In the genomic region with DNA sequence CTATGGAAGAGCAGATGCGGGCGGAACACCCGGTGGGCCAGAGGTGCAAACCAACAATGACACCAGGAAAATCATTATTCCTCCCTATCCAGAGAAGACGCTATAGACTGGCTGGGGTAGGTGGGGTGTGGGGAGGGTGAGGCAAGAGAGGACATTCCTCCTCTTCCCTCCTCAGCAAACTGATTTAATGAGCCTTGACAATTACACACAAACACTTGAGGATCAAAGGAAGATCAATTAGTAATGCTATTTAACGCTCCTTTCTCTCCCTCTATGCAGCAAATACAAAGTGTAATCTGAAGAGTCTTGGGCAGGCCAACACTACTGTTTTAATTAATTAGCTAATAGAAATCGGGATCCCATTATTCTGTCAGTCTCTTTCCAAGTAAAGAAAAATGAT, we compare ENCODE assay signal across 21 mouse cellular contexts.
A peak's percentile ranks its signal among the peaks of the same experiment; 100 is the strongest.
DNase-seq lines count a peak whose midpoint lies in the region; ATAC-seq and TF ChIP-seq lines count a peak whose summit lies in the region.
"Had no signal": no experiment of that assay in that cellular context is flagged by ENCODE, and none has a peak within 500 bp of the region (broad histone marks: within the 10 kb centered on the region; RNA-seq: fewer than 3 reads in every experiment).

No protein-coding gene starts in this region.

- H3K9ac ChIP-seq in hindbrain, postnatal 0 days (replicated peaks; ENCODE audit: low read length): no peak overlapping the region
- no peak overlapping the region for H3K9ac ChIP-seq in neural tube, embryonic 11.5 days (ENCODE audit: low read length)
- no peak overlapping the region for H3K9ac ChIP-seq in midbrain, embryonic 16.5 days (ENCODE audit: low read depth, low read length)
- H3K9ac ChIP-seq: embryonic facial prominence, embryonic 15.5 days; limb, embryonic 15.5 days; liver, embryonic 15.5 days; lung, embryonic 15.5 days; stomach, embryonic 15.5 days had no signal

- no peak for TF ChIP-seq CTCF in hindbrain, postnatal 0 days (IDR thresholded peaks at IDR 0.05; ENCODE audit: low read depth)

- no peak overlapping the region for H3K27ac ChIP-seq in hindbrain, postnatal 0 days
- H3K27ac ChIP-seq in hindbrain, embryonic 10.5 days: no peak overlapping the region
- H3K27ac ChIP-seq in neural tube, embryonic 11.5 days (ENCODE audit: low read depth, low read length): no peak overlapping the region
- H3K27ac ChIP-seq in midbrain, embryonic 16.5 days (ENCODE audit: low read length): no peak overlapping the region
- H3K27ac ChIP-seq: embryonic facial prominence, embryonic 15.5 days; limb, embryonic 15.5 days; liver, embryonic 15.5 days; lung, embryonic 15.5 days; stomach, embryonic 15.5 days had no signal

- no peaks in the 10 kb centered on the region for H3K4me1 ChIP-seq in hindbrain, postnatal 0 days (ENCODE audit: insufficient read depth, low read length)
- H3K4me1 ChIP-seq in hindbrain, embryonic 10.5 days (replicated peaks): peaks cover 10% of the 10 kb centered on the region
- no peaks in the 10 kb centered on the region for H3K4me1 ChIP-seq in neural tube, embryonic 11.5 days (ENCODE audit: control insufficient read depth, insufficient read depth, low read length)
- peaks cover 2% of the 10 kb centered on the region; the same call in 1 of the 2 replicates for H3K4me1 ChIP-seq in midbrain, embryonic 16.5 days (ENCODE audit: control insufficient read depth, insufficient read depth, low read length)
- H3K4me1 ChIP-seq: embryonic facial prominence, embryonic 15.5 days; limb, embryonic 15.5 days; liver, embryonic 15.5 days; lung, embryonic 15.5 days; stomach, embryonic 15.5 days had no signal

- ATAC-seq in hindbrain, postnatal 0 days: peak; percentile 29; the same call in 1 of the 2 replicates
- peak; percentile 63; the same call in 1 of the 2 replicates for ATAC-seq in neural tube, embryonic 11.5 days (ENCODE audit: insufficient read depth, low FRiP score, low TSS enrichment)
- ATAC-seq in midbrain, embryonic 16.5 days: peak; percentile 25; the same call in 1 of the 2 replicates

- no peak for DNase-seq in hindbrain, postnatal 0 days (ENCODE audit: low spot score)
- DNase-seq in hindbrain, embryonic 10.5 days (ENCODE audit: low spot score): no peak
- no peak for DNase-seq in neural tube, embryonic 11.5 days (ENCODE audit: low spot score)
- no peak for DNase-seq in neural tube, embryonic 10.5 days (ENCODE audit: extremely low spot score, low spot score)
- DNase-seq in urinary bladder, postnatal 10 days (ENCODE audit: low spot score): no peak
- DNase-seq in cerebellum, postnatal 25 days: no peak
- DNase-seq: adrenal gland, postnatal 10 days; cerebellum, adult 2 months; gastrocnemius, postnatal 10 days; kidney, adult 18-20 months; kidney, postnatal 14 days; left cerebral cortex, postnatal 4 days; lung, postnatal 36 days; thymus, postnatal 36 days had no signal

- no peak overlapping the region for H3K4me2 ChIP-seq in hindbrain, postnatal 0 days (ENCODE audit: low read depth, low read length)
- H3K4me2 ChIP-seq in neural tube, embryonic 11.5 days (ENCODE audit: low read depth): no peak overlapping the region
- no peak overlapping the region for H3K4me2 ChIP-seq in midbrain, embryonic 16.5 days (ENCODE audit: low read length)
- H3K4me2 ChIP-seq: embryonic facial prominence, embryonic 15.5 days; heart, embryonic 11.5 days; limb, embryonic 15.5 days; liver, embryonic 15.5 days; lung, embryonic 15.5 days; stomach, embryonic 15.5 days had no signal

- H3K9me3 ChIP-seq in hindbrain, postnatal 0 days (ENCODE audit: low read length): no peaks in the 10 kb centered on the region
- H3K9me3 ChIP-seq in hindbrain, embryonic 10.5 days: no peaks in the 10 kb centered on the region
- no peaks in the 10 kb centered on the region for H3K9me3 ChIP-seq in neural tube, embryonic 11.5 days (ENCODE audit: control insufficient read depth, low read length)
- H3K9me3 ChIP-seq in midbrain, embryonic 16.5 days (replicated peaks; ENCODE audit: control insufficient read depth, low read length, poor library complexity, severe bottlenecking): no peaks in the 10 kb centered on the region
- H3K9me3 ChIP-seq: embryonic facial prominence, embryonic 15.5 days; limb, embryonic 15.5 days; liver, embryonic 15.5 days; lung, embryonic 15.5 days; stomach, embryonic 15.5 days had no signal

- H3K4me3 ChIP-seq in hindbrain, postnatal 0 days (ENCODE audit: low read length): no peak overlapping the region
- H3K4me3 ChIP-seq in hindbrain, embryonic 10.5 days: no peak overlapping the region
- H3K4me3 ChIP-seq in neural tube, embryonic 11.5 days (ENCODE audit: low read depth, low read length): no peak overlapping the region
- H3K4me3 ChIP-seq in midbrain, embryonic 16.5 days (ENCODE audit: low read depth, low read length): no peak overlapping the region
- H3K4me3 ChIP-seq: embryonic facial prominence, embryonic 15.5 days; limb, embryonic 15.5 days; liver, embryonic 15.5 days; lung, embryonic 15.5 days; stomach, embryonic 15.5 days had no signal

- WGBS in hindbrain, postnatal 0 days: 37% methylated on average over 6 of the region's 6 CpGs
- WGBS in hindbrain, embryonic 10.5 days: 59% methylated on average over 6 of the region's 6 CpGs
- 50% methylated on average over 6 of the region's 6 CpGs for WGBS in neural tube, embryonic 11.5 days
- 39% methylated on average over 6 of the region's 6 CpGs for WGBS in midbrain, embryonic 16.5 days

- H3K27me3 ChIP-seq in hindbrain, postnatal 0 days (ENCODE audit: insufficient read depth, low read length): no peaks in the 10 kb centered on the region
- H3K27me3 ChIP-seq in hindbrain, embryonic 10.5 days (ENCODE audit: insufficient read depth, poor library complexity, severe bottlenecking): no peaks in the 10 kb centered on the region
- H3K27me3 ChIP-seq in neural tube, embryonic 11.5 days (ENCODE audit: control insufficient read depth, insufficient read depth, low read length): no peaks in the 10 kb centered on the region
- no peaks in the 10 kb centered on the region for H3K27me3 ChIP-seq in midbrain, embryonic 16.5 days (ENCODE audit: control insufficient read depth, insufficient read depth, low read depth, low read length)
- H3K27me3 ChIP-seq: embryonic facial prominence, embryonic 15.5 days; limb, embryonic 15.5 days; liver, embryonic 15.5 days; lung, embryonic 15.5 days; stomach, embryonic 15.5 days had no signal

- no peaks in the 10 kb centered on the region for H3K36me3 ChIP-seq in hindbrain, postnatal 0 days (ENCODE audit: insufficient read depth, low read length)
- H3K36me3 ChIP-seq in hindbrain, embryonic 10.5 days: no peaks in the 10 kb centered on the region
- H3K36me3 ChIP-seq in neural tube, embryonic 11.5 days (ENCODE audit: control insufficient read depth, insufficient read depth, low read length): no peaks in the 10 kb centered on the region
- no peaks in the 10 kb centered on the region for H3K36me3 ChIP-seq in midbrain, embryonic 16.5 days (ENCODE audit: control insufficient read depth, insufficient read depth, low read length)
- H3K36me3 ChIP-seq: embryonic facial prominence, embryonic 15.5 days; limb, embryonic 15.5 days; liver, embryonic 15.5 days; lung, embryonic 15.5 days; stomach, embryonic 15.5 days had no signal
